Mouse (Mus musculus) right cerebral cortex, postnatal 14 days (tissue): ENCODE measurements around the gene Srp72.
"Not testable (repeated sequence)": the region's sequence is repeated elsewhere in the genome, so short reads cannot be mapped to it uniquely, and the experiment has no call there.

Experiments used
- DNase-seq: peaks from one replicate; pipeline ENCODE4 v3.0.0; 2022

Srp72 gene

DNA sequence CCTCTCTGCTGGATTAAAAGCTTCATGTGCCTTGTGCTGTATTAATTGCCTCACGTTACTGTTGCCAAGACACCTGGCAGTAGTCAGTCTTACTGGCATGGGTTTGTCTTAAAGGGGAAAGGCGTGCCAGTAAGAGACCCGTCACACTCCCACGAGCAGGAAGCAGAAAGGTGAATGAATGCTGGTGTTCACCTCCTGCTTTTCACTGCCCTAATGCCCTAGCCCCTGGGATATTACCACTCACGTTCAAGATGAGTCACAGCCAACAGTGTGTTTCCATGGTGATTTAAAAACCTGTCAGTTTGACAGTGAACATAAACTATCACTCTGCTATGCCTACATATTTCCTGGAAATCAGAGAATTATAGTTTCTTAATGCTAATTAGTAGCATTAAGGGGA, 5.2 kb upstream of the Srp72 start:
- no peak for DNase-seq

DNA sequence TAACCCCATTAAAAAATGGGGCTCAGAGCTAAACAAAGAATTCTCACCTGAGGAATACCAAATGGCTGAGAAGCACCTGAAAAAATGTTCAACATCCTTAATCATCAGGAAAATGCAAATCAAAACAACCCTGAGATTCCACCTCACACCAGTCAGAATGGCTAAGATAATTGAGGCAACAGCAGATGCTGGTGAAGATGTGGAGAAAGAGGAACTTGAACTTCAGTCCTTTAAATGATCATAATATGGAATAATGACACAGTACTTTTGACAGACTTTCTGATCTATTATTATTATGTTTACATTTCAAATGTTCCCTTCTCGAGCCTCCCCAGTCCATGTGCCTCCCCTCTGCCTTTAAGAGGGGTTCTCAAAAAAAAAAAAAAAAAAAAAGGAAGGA, 3.4 kb upstream of the Srp72 start:
- not testable (repeated sequence) for DNase-seq

DNA sequence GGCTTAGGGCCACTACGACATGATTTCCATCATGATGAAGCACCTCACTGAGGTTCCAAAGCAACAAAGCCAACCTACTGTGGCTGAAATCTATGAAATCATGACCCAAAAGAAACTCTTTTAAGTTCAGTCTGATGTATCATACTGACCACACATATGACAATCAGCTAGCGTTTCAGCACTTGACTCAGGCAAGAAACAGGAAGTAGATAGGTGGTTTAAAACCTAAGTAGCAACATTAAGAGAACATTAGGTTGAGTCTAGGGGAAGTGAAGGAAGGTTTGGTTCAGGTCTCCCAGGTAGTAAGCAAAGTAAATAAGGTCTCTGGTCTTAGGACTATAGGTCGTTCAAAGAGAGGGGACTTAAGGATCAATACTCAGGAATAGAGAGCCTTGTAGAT, 995 bp upstream of the Srp72 start:
- DNase-seq: no peak

DNA sequence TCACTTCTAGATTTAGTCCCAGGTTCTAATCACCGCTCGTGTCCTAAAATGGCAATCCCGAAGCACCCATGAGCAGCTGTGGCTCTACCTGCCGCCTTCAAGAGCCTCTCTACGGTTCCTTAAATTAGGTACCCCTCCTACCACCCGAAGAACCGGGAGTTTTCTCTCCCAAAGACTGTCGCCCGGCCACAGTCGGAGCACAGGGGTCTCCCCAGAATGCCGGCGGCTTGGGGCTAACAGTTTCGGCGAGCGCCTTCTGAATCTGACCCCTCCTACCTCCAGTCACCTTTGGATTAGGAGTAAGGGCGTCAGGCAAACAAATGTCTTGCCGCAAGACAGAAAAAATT, 303 bp upstream of the Srp72 start:
- no peak for DNase-seq

DNA sequence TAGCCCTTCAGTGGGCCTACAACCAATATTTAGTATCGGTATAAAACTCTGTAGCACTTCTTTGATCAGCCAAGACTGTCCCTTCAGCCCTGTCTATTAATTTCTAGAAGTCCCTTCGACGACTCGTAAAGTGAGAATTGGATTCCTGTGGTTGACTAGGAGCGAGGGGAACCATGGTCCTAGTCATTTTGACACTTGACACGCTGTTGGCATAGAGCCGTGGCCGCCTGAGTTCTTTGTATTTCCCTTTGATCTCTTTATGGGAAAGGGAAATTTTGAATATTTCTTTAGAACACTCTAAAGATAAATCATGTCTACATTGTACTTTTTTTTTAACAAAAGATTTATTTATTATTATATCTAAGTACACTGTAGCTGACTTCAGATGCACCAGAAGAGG, 1.3 kb downstream of the Srp72 start:
- no peak for DNase-seq

DNA sequence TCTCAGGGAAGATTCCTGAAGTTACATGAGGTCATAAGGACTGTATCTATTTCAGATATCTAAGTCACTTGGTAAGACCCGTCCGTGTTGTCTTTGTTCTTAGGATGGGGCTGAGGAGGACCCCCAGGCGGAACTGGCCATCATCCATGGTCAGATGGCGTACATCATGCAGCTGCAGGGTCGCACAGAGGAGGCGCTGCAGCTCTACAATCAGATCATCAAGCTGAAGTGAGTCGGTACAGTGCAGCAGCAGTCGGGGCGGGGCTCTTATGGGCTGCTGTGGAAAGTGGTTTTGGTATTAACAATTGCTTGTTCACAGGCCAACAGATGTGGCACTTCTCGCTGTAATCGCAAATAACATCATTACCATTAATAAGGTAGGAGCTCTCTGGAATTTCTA, 9.5 kb downstream of the Srp72 start:
- no peak for DNase-seq

DNA sequence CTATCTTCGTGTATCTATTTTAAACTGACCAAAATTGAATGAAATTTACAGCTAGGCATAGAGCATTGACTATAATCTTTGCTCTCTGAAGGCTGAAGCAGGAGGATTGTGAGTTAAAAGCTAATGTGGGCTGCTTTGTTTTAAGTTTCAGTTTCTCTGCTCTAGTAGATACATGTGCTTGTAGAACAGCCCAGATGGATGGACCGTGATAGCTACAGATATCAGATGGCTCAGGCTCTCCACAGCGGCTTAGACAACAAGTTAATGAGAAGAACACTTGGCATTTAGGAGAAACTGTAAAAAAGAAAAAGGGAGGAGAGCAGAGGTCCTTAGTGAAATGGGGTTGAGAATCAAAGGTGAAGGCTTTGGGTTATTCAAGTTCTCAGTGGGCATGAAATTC, 16.3 kb downstream of the Srp72 start:
- no peak for DNase-seq

DNA sequence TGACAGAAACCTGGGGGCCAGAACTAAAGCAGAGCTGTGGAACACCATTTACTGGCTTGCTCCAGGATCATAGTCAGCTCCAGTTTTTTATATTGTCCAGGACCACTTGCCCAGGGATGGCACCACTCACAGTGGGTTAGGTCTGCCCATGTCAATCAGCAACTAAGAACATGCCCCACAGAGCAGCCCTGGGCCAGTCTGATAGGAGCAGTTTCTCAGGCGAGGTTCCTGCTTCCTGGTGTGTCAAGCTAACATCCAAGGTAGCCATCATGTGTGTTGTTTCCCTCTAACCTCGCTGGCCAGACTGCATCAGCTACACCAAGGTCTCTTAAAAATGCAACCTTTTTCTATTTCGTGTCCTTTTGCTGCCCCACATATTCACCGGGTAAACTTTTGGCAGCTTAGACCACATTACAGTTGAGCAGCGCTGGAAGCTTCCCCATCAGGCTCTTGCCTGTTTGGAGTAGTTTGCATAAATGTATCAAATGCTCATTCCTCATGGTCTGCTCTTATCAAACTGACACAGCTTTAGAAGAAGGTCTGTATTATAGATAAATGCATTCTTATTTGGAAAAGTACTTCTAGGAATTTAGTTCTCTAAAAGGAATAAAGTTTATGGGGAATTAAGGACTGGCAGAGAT, 18.8 kb downstream of the Srp72 start:
- DNase-seq: no peak

DNA sequence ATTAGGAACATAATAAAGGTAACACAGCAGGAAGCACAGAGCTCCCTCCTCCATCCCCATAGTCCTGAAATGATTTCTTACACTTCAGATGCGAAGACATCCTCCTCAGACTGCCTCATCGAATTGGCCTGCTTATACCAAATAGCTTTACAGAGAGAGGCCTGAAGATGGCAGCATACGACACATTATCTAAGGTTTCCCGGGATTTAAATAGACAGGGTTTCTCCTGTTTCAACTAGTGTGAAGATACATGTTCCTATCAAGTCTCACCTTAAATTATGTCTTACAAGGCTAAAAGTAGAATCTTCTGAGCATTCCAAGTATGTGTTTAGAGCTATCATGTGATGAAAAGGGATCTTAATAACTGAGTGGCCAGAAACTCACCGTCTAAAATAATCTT, 23.9 kb downstream of the Srp72 start:
- no peak for DNase-seq

DNA sequence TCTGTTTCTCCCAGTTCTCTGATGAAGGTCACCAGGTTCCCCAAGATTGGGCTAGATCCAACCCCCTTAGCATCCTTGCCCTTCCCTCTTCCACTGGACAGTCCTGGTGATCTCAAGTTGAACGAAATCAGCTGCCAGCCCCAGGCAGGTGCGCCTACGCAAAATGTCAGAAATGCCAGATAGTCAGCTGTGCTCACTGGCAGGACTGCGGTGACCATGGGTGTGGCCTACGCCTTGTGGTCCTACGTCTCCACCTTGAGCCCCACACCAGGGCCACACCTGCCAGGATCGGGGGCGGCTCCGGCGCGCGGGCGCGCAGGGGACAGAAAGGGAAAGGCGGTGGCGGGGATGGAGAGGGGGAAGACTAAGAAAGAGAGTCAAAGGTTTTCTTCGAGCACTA, 26.7 kb downstream of the Srp72 start:
- DNase-seq: no peak

DNA sequence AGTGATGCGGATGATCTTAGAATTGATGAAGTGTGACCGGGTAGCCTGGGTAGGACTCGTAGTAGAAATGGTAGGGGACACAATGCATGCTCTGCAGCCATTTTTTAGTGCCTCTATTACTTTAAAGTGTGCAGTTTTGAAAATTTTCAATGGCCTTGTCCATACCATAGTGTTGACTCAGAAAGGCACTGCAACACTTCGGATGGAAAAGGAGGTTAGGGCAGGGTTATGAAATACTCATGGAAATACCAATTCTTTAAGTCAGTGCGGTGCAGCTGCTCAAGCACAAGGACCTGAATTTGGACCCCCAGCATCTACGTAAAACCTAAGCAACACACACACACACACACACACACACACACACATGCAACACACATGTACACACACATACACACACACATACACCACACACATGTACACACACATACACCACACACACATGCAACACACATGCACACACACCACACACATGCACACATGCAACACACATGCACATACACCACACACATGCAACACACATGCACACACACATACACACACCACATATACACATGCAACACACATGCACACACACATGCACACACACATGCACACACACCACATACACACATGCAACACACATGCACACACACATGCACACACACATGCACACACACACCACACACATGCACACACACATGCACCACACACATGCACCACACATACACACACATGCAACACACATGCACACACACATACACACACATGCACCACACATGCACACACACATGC, 29.8 kb downstream of the Srp72 start, which contains the start of gene Arl9:
Arl9 (plus strand) TSS at position 5 of the 771 bp plus-strand sequence.
- DNase-seq: no peak

DNA sequence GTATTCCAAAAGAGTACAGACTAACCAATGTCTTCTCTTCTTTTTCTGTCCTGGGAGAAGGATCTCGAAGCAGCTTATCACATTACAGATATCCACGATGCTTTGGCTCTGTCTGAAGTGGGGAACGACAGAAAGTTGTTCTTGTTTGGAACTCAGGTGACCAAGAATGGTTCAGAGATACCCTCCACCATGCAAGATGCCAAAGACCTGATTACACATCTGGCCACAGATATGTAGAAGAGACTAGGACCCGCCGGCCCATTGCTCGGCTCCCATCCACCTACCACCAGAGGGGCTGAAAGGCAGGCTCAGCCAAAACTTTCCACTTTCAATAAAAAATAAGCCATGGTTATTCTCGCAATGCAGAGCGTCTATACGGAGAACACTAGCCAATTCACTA, 35.9 kb downstream of the Srp72 start:
- DNase-seq: no peak

DNA sequence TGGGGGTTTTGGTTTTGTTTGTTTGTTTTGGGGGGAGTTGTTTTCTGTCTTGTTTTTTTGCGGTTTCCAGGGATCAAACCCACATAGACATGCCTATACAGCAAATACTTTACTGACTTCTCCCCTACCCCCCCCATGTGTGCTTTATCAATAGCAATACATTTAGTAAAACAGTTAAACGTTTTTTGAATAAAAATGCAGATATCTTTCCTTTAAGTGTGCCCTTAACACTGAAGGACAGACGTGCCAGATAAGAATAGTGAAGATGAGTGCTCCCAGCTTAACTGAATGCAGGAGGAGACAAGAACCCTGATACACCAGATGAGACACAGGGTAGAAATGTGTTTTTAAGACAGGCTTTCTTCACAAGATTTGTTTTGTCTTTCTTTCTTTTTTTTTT, 36.6 kb downstream of the Srp72 start:
- no peak for DNase-seq

DNA sequence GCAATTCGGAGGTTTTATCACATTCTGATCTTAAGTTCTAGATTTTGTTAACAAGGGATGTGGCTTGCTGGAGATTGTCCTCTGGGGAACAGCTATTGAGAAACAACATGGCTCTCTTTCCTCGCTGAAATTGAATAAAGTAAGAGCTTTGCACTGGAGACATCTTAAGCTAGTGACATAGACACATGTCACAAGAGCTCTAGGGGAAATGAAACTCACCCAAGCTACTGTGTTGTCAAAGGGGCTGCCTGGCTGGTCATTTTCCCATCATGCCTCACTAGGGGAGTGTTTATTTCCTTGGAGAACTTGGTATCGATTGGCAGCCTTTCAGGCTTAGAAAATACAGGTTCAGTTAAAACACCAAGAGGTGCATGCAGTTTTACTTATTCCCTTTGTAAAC, 38.7 kb downstream of the Srp72 start:
- no peak for DNase-seq

DNA sequence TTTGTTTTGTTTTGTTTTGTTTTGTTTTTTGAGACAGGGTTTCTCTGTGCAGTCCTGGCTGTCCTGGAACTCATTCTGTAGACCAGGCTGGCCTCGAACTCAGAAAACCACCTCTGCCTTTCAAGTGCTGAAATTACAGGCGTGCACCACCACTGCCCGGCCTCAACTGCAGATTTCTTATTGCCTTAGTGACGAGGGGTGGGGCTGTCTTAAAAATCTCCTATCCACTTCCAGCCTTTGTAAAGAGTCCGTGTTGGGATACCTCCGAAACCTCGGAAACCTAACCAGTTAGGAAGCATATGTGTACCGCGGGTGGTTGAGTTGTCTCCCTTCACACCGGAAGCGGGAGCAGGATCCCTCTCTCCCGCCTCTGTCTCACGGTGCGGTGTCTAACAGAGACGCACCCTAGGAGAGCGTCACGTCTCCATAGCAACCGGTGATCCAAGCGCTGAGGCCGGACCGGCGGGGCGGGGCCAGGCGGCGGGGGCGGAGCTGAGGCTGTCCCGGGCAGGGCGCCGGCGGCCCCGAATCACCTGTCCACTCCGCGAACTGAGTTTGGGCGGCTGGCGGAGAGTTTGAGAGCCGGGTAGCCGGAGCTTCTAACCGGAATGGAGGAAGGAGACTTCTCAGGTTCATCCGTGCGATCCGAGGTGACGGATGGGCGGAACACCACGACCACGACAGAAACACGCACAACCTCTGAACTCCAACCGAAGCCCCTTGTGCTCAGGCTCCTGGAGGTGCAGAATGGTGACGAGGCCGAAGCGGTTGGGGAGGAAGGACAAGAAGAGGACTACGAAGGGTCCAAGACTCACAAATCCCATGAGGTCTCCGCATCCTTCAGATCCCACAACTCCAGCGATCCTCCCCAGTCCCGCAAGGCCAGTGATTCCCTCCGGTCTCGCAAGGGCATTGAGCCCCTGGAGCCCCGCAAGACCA, 41.3 kb downstream of the Srp72 start, which contains the start of gene Thegl:
Thegl (plus strand) TSS at position 480 of the 939 bp plus-strand sequence.
- DNase-seq: peak; percentile 72

DNA sequence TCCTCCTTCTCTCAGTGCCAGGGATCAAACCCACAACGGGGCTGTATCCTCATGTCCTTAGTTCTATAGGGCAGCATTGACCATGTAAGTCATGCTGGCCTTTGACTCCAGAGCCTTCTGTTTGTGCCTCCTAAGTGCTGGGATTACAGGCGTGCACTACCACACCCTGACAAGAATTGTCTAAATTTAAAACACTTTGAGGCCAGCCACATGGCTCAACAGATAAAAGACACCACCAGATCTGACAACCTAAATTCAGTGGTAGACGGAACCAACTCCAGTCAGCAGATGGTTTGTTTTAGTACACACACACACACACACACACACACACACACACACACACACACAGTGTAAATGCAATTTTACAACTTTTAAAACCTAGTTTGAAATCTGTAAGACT, 53.6 kb downstream of the Srp72 start:
- DNase-seq: no peak

DNA sequence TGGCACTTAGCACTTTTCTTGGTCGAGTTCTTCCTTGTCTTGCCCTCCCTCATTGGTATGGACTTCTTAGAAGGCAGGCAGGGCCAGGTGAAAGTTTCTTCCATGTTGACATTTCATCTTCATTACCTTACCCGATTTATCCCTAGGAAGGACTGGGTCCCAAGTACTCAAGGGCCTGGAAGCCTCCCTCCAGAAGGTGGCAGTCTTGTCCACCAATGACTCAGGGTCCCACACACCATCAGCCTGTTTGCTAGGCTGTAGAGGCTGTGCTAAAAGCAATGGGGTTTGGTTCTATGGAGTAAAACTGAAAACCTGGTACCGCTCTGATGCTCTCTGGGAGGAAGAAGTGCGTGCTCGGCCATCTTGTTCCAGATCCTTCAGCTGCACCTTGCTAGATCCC, 55.3 kb downstream of the Srp72 start:
- no peak for DNase-seq

DNA sequence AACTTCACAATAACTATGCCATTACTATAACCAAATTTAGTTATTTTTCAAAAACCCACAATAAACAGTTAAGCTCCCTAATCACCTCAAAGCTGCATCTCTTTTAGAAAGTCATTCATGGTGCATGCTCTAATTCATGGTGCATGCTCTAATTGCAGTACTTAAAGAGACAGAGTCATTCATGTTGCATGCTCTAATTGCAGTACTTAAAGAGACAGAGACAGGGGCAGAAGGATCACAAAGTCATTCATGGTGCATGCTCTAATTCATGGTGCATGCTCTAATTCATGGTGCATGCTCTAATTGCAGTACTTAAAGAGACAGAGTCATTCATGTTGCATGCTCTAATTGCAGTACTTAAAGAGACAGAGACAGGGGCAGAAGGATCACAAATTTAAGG, 60.6 kb downstream of the Srp72 start:
- DNase-seq: not testable (repeated sequence)

DNA sequence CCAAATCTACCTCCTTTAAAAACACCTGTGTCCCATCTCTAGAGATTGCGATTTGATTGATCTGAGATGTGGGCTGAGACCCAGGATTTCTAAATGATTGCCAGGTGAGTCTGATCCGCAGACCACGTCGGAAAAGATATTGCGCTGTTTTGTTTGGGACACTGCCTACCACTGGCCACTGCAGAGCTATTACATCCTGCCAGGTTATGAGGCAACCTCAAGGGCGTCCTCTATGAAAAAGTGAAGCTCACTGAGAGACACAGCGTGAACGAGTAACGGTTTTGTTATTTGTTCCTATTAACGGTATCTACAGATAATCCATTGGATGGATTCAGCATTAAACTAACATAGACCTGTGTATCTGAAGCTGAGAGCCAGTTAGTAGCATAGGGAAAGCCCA, 64.0 kb downstream of the Srp72 start:
- no peak for DNase-seq

DNA sequence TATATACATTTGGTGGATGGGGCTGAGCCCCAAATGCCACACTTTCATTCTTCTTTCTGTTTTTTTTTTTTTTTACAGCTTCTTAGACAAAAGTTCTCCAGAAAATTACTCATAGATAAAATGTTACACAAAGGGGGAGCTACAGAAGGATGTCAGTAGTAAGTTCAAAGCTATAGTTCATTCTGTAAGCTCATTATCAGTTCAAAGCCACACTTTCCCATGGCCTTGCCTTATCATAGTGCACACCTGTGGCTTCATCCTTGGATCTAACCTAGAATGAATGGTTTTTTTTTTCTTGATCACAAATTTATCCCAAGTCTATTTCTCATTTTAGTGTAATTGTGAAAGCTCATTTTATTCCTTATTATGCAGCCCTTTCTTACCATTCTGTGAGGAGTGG, 64.9 kb downstream of the Srp72 start:
- no peak for DNase-seq

DNA sequence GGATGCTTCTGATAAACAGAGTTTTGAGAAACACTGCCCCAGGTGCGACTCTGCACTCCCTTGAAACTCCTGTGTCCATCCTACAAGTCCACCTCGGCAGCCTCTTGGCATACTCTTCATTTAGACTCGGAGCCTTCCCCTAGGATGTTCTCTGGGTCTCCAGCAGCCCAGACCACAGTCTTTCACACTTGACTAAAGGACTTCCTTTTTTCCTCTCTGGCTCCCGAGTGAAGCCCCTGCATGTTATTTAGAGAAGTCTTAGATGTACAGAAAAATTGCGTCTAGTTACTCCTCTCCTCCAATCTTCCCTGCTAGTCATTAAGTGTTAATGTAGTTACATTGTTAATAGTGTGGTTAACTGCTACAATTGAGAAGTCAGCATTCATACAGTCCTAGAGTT, 69.9 kb downstream of the Srp72 start:
- no peak for DNase-seq
